Mouse (Mus musculus): ENCODE measurements around the gene Slc35f6. TPM values are rescaled to one million over a fixed set of nuclear protein-coding genes. Genes with fewer than 3 reads are reported as not detected.

Gene Slc35f6
- polyA plus RNA-seq, 1 experiment from 2014 or later: 34.0 TPM

GRCm38 (mm10) chr5:30617851-30618250 lies 29.9 kb upstream of the Slc35f6 start:
- H3K9ac ChIP-seq (ENCODE audit: low read length): 0 out of 2 replicates have a peak overlapping the region, but pooled peaks have one; percentile 15
- no peaks in the 10 kb centered on the region for H3K36me3 ChIP-seq (ENCODE audit: control insufficient read depth, insufficient read depth, low read length)
- H3K9me3 ChIP-seq (replicated peaks; ENCODE audit: control insufficient read depth, low read length): no peaks in the 10 kb centered on the region
- no peak for ATAC-seq (ENCODE audit: insufficient read depth, low FRiP score)
- 0 out of 2 replicates have a peak overlapping the region, but pooled peaks have one; percentile 5 for H3K4me2 ChIP-seq (ENCODE audit: low read depth, low read length)
- peaks cover 15% of the 10 kb centered on the region for H3K27me3 ChIP-seq (ENCODE audit: control insufficient read depth, insufficient read depth, low read length)
- H3K27ac ChIP-seq (ENCODE audit: low read length): peak overlapping the region; percentile 31; the same call in 1 of the 2 replicates
- H3K4me3 ChIP-seq (replicated peaks; ENCODE audit: low read length): no peak overlapping the region
- 34% methylated on average over 11 of the region's 11 CpGs for WGBS
- peaks cover 52% of the 10 kb centered on the region for H3K4me1 ChIP-seq (ENCODE audit: control insufficient read depth, insufficient read depth, low read length)

- peaks cover 17% of the 10 kb centered on the region for H3K27me3 ChIP-seq (ENCODE audit: control insufficient read depth, insufficient read depth, low read length)
- H3K4me3 ChIP-seq (replicated peaks; ENCODE audit: low read length): no peak overlapping the region
- ATAC-seq (ENCODE audit: insufficient read depth, low FRiP score): no peak
- 73% methylated on average over 8 of the region's 8 CpGs for WGBS
- no peak overlapping the region; the same call in 1 of the 2 replicates for H3K27ac ChIP-seq (ENCODE audit: low read length)
- no peaks in the 10 kb centered on the region for H3K36me3 ChIP-seq (ENCODE audit: control insufficient read depth, insufficient read depth, low read length)
- H3K9me3 ChIP-seq (replicated peaks; ENCODE audit: control insufficient read depth, low read length): no peaks in the 10 kb centered on the region
- no peak overlapping the region for H3K4me2 ChIP-seq (ENCODE audit: low read depth, low read length)
- H3K4me1 ChIP-seq (ENCODE audit: control insufficient read depth, insufficient read depth, low read length): peaks cover 54% of the 10 kb centered on the region
- H3K9ac ChIP-seq (ENCODE audit: low read length): 0 out of 2 replicates have a peak overlapping the region, but pooled peaks have one; percentile 15
These were observed 29.2 kb upstream of the Slc35f6 start for GRCm38 (mm10) chr5:30618376-30619003.

GRCm38 (mm10) chr5:30619211-30619610 lies 28.5 kb upstream of the Slc35f6 start:
- 92% methylated on average over 2 of the region's 2 CpGs for WGBS
- Histone ChIP-seq H3K4me1 (ENCODE audit: control insufficient read depth, insufficient read depth, low read length) (peaks cover 46% of the 10 kb centered on the region), H3K4me3 (replicated peaks; ENCODE audit: low read length) (no peak overlapping the region), H3K9me3 (replicated peaks; ENCODE audit: control insufficient read depth, low read length) (no peaks in the 10 kb centered on the region), H3K4me2 (ENCODE audit: low read depth, low read length) (no peak overlapping the region), H3K9ac (ENCODE audit: low read length) (no peak overlapping the region), H3K36me3 (ENCODE audit: control insufficient read depth, insufficient read depth, low read length) (no peaks in the 10 kb centered on the region), H3K27ac (ENCODE audit: low read length) (no peak overlapping the region), H3K27me3 (ENCODE audit: control insufficient read depth, insufficient read depth, low read length) (peaks cover 17% of the 10 kb centered on the region)
- ATAC-seq (ENCODE audit: insufficient read depth, low FRiP score): no peak

- ATAC-seq (ENCODE audit: insufficient read depth, low FRiP score): no peak
- no peaks in the 10 kb centered on the region for H3K36me3 ChIP-seq (ENCODE audit: control insufficient read depth, insufficient read depth, low read length)
- no peak overlapping the region for H3K4me2 ChIP-seq (ENCODE audit: low read depth, low read length)
- no peak overlapping the region for H3K27ac ChIP-seq (ENCODE audit: low read length)
- H3K27me3 ChIP-seq (ENCODE audit: control insufficient read depth, insufficient read depth, low read length): peaks cover 17% of the 10 kb centered on the region
- peaks cover 33% of the 10 kb centered on the region for H3K4me1 ChIP-seq (ENCODE audit: control insufficient read depth, insufficient read depth, low read length)
- H3K9me3 ChIP-seq (replicated peaks; ENCODE audit: control insufficient read depth, low read length): no peaks in the 10 kb centered on the region
- H3K9ac ChIP-seq (ENCODE audit: low read length): no peak overlapping the region
- 96% methylated on average over 20 of the region's 20 CpGs for WGBS
- no peak overlapping the region for H3K4me3 ChIP-seq (replicated peaks; ENCODE audit: low read length)
These were observed 27.2 kb upstream of the Slc35f6 start for GRCm38 (mm10) chr5:30620567-30620966.

GRCm38 (mm10) chr5:30621211-30621790 lies 26.4 kb upstream of the Slc35f6 start:
- no peak overlapping the region for H3K4me2 ChIP-seq (ENCODE audit: low read depth, low read length)
- peaks cover 31% of the 10 kb centered on the region for H3K4me1 ChIP-seq (ENCODE audit: control insufficient read depth, insufficient read depth, low read length)
- H3K4me3 ChIP-seq (replicated peaks; ENCODE audit: low read length): no peak overlapping the region
- no peak overlapping the region for H3K9ac ChIP-seq (ENCODE audit: low read length)
- H3K27ac ChIP-seq (ENCODE audit: low read length): no peak overlapping the region
- H3K36me3 ChIP-seq (ENCODE audit: control insufficient read depth, insufficient read depth, low read length): no peaks in the 10 kb centered on the region
- ATAC-seq (ENCODE audit: insufficient read depth, low FRiP score): no peak
- peaks cover 17% of the 10 kb centered on the region for H3K27me3 ChIP-seq (ENCODE audit: control insufficient read depth, insufficient read depth, low read length)
- WGBS: 90% methylated on average over 9 of the region's 9 CpGs
- no peaks in the 10 kb centered on the region for H3K9me3 ChIP-seq (replicated peaks; ENCODE audit: control insufficient read depth, low read length)

GRCm38 (mm10) chr5:30621844-30622176 lies 25.9 kb upstream of the Slc35f6 start:
- Histone ChIP-seq H3K4me1 (ENCODE audit: control insufficient read depth, insufficient read depth, low read length) (peaks cover 26% of the 10 kb centered on the region), H3K27me3 (ENCODE audit: control insufficient read depth, insufficient read depth, low read length) (peaks cover 17% of the 10 kb centered on the region), H3K27ac (ENCODE audit: low read length) (no peak overlapping the region), H3K9me3 (replicated peaks; ENCODE audit: control insufficient read depth, low read length) (no peaks in the 10 kb centered on the region), H3K36me3 (ENCODE audit: control insufficient read depth, insufficient read depth, low read length) (no peaks in the 10 kb centered on the region), H3K4me2 (ENCODE audit: low read depth, low read length) (peak overlapping the region; percentile 55), H3K9ac (ENCODE audit: low read length) (peak overlapping the region; percentile 63; the same call in 1 of the 2 replicates), H3K4me3 (replicated peaks; ENCODE audit: low read length) (peak overlapping the region; percentile 39; the same call in 1 of the 2 replicates)
- 63% methylated on average over 22 of the region's 22 CpGs for WGBS
- ATAC-seq (ENCODE audit: insufficient read depth, low FRiP score): no peak

- ATAC-seq (ENCODE audit: insufficient read depth, low FRiP score): peak; percentile 38; the same call in 1 of the 2 replicates
- peak overlapping the region; percentile 39 for H3K4me3 ChIP-seq (replicated peaks; ENCODE audit: low read length)
- no peaks in the 10 kb centered on the region for H3K36me3 ChIP-seq (ENCODE audit: control insufficient read depth, insufficient read depth, low read length)
- 7% methylated on average over 69 of the region's 69 CpGs for WGBS
- H3K9me3 ChIP-seq (replicated peaks; ENCODE audit: control insufficient read depth, low read length): no peaks in the 10 kb centered on the region
- peaks cover 17% of the 10 kb centered on the region for H3K27me3 ChIP-seq (ENCODE audit: control insufficient read depth, insufficient read depth, low read length)
- peak overlapping the region; percentile 55 for H3K4me2 ChIP-seq (ENCODE audit: low read depth, low read length)
- H3K4me1 ChIP-seq (ENCODE audit: control insufficient read depth, insufficient read depth, low read length): peaks cover 25% of the 10 kb centered on the region
- peak overlapping the region; percentile 63 for H3K9ac ChIP-seq (ENCODE audit: low read length)
- H3K27ac ChIP-seq (ENCODE audit: low read length): no peak overlapping the region
These were observed 25.4 kb upstream of the Slc35f6 start for GRCm38 (mm10) chr5:30622177-30622840.

GRCm38 (mm10) chr5:30622841-30623185 lies 24.9 kb upstream of the Slc35f6 start:
- Histone ChIP-seq H3K4me3 (replicated peaks; ENCODE audit: low read length) (peak overlapping the region; percentile 39), H3K36me3 (ENCODE audit: control insufficient read depth, insufficient read depth, low read length) (no peaks in the 10 kb centered on the region), H3K4me2 (ENCODE audit: low read depth, low read length) (peak overlapping the region; percentile 55), H3K9ac (ENCODE audit: low read length) (peak overlapping the region; percentile 63), H3K27me3 (ENCODE audit: control insufficient read depth, insufficient read depth, low read length) (peaks cover 17% of the 10 kb centered on the region), H3K4me1 (ENCODE audit: control insufficient read depth, insufficient read depth, low read length) (peaks cover 20% of the 10 kb centered on the region), H3K9me3 (replicated peaks; ENCODE audit: control insufficient read depth, low read length) (no peaks in the 10 kb centered on the region), H3K27ac (ENCODE audit: low read length) (no peak overlapping the region)
- 13% methylated on average over 10 of the region's 10 CpGs for WGBS
- ATAC-seq (ENCODE audit: insufficient read depth, low FRiP score): no peak

- Histone ChIP-seq H3K4me3 (replicated peaks; ENCODE audit: low read length) (no peak overlapping the region), H3K36me3 (ENCODE audit: control insufficient read depth, insufficient read depth, low read length) (no peaks in the 10 kb centered on the region), H3K27me3 (ENCODE audit: control insufficient read depth, insufficient read depth, low read length) (peaks cover 17% of the 10 kb centered on the region), H3K27ac (ENCODE audit: low read length) (no peak overlapping the region), H3K4me2 (ENCODE audit: low read depth, low read length) (no peak overlapping the region), H3K4me1 (ENCODE audit: control insufficient read depth, insufficient read depth, low read length) (peaks cover 15% of the 10 kb centered on the region), H3K9ac (ENCODE audit: low read length) (no peak overlapping the region), H3K9me3 (replicated peaks; ENCODE audit: control insufficient read depth, low read length) (no peaks in the 10 kb centered on the region)
- 58% methylated on average over 2 of the region's 2 CpGs for WGBS
- no peak for ATAC-seq (ENCODE audit: insufficient read depth, low FRiP score)
These were observed 24.4 kb upstream of the Slc35f6 start for GRCm38 (mm10) chr5:30623380-30623779.
